Mouse (Mus musculus): ENCODE measurements at regions not wholly inside any gene's neighbourhood (a gene's known extent, or its start where the extent isn't known, plus 50 kb on each side); places are given as distances from the start of the nearest gene placed in this dataset.

DNA sequence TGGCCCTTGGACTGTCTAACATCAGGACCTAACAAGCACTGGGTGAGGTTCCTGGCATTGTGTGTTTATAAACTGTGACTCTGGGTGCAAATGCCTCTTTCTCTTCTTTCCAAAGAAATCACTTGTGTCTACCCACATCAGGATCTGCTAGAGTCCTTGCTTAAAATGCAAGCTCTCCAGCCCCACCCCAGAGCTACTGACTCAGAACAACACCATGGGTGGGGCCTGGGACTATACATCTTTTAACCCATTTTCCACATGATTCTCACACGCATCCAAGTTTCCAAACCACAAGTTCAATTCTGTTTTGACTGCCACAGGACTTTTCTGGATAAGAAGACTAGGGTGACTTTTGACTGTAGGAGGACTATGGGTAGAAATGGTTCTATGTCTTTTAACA is 88.7 kb upstream of the 4930412O13Rik start:
- peak; percentile 50 for DNase-seq (ENCODE audit: low read depth)

DNA sequence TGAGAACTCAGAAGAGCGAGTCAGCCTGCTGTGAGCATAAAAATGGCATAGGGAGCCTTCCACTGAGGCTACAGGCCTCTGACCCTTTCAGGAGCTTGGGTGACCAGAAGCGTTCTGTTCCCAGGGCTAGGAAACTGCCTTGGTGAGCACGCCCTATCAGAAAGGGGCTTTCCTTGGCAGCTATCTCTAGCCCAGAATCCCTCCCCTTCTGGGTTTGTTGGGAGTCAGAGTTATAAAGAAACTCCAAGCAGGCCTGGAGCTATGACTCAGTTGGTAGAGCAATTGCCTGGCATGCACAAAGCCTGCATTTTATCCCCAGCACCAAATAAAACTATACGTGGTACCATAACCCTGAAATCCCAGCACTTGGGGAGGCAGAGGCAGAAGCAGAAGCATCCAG is 85.7 kb upstream of the 4930412O13Rik start:
- DNase-seq (ENCODE audit: low read depth) = peak; percentile 54

DNA sequence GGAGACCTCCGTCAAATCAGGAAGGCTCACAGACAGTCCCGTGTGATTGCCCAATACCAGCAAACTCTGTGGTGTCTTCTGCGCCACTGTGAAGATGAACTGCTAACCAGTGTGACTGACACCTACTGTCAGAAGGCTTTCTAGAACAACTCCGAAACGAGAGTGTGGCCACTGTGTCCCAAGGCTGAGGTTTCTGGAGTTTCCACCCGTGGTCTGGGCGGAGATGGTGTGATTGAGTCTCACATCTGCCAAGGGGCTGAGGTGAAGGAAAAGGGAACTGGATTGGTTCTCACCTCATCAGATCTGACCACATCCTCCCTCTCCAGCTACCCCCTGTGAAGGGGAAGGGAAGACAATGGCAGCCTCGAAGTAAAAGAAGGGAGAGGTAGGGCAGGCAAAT is 79.6 kb upstream of the 4930412O13Rik start:
- no peak for DNase-seq (ENCODE audit: low read depth)

DNA sequence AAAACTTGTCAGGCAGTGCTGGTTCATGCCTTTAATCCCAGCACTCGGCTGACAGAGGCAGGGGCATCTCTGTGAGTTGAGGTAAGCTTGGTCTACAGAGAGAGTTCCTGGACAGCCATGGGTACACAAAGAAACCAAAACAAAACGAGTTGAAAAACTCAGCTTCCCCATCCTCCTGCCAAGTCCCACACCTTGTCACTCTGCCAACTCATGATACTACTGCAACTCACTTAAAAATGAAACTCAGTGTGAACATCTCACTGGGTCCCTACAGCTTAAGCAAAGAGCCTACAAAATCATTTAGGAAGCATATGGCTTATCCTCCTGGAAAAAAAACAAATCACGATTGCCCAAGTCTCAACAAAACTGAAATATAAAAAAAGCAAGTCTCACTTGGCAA is 76.7 kb upstream of the 4930412O13Rik start:
- peak; percentile 46 for DNase-seq (ENCODE audit: low read depth)

DNA sequence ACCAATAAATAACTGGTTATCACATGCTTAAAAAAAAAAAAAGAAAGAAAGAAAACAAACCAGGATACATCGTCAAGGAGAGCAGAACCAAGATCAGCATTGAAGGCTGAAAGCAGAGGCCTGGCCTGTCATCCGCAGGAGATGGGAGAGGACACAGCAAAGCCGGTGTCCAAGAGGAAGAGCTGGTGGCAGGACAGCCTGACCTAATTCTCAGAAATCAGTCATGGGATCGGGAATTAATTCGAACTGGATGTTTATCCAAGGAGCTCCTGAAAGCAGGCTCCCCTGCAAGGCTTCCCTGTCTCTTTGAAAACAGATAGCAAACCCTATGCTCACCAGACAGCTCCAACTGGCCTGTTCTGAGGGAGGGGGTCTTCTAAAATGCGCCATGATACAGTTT is 75.5 kb upstream of the 4930412O13Rik start:
- no peak for DNase-seq (ENCODE audit: low read depth)
